Mouse (Mus musculus) hindbrain, postnatal 0 days (tissue): ENCODE data around the gene Cplx2. TPM values are rescaled to one million over a fixed set of nuclear protein-coding genes. Genes with fewer than 3 reads are reported as not detected.

Source experiments
- ATAC-seq: fragments of 200-750 bp; cut with Nextera tagmentation; 2 replicates; pipeline ENCODE4 v1.8.0; 2017; ENCODE audit warnings: mild to moderate bottlenecking, moderate TSS enrichment, moderate library complexity
- DNase-seq: peaks from one replicate; pipeline ENCODE4 v3.0.0-alpha.2; 2015; ENCODE audit warnings: low spot score
- H3K27ac ChIP-seq: fragments of 300-500 bp; sonication (generic); 2 replicates; pipeline ENCODE4 v1.5.1; 2014; ENCODE audit warnings: mild to moderate bottlenecking
- H3K27me3 ChIP-seq: fragments of 300-500 bp; sonication (generic); 2 replicates; pipeline ENCODE4 v1.6.1; 2014; ENCODE audit warnings: low read length, mixed read lengths; ENCODE audit not compliant: insufficient read depth
- H3K36me3 ChIP-seq: fragments of 300-500 bp; sonication (generic); 2 replicates; pipeline ENCODE4 v1.6.1; 2014; ENCODE audit warnings: low read length, mixed read lengths; ENCODE audit not compliant: insufficient read depth
- H3K4me1 ChIP-seq: fragments of 300-500 bp; sonication (generic); 2 replicates; pipeline ENCODE4 v1.6.1; 2014; ENCODE audit warnings: antibody characterized with exemption, low read length, mixed read lengths; ENCODE audit not compliant: insufficient read depth
- H3K4me2 ChIP-seq: fragments of 300-500 bp; sonication (generic); 2 replicates; pipeline ENCODE4 v1.6.1; 2014; ENCODE audit warnings: low read depth, mild to moderate bottlenecking, low read length, moderate library complexity, mixed read lengths
- H3K4me3 ChIP-seq: fragments of 300-500 bp; sonication (generic); 2 replicates; pipeline ENCODE4 v1.5.1; 2014; ENCODE audit warnings: low read length
- H3K9ac ChIP-seq: fragments of 300-500 bp; sonication (generic); replicated peaks from 2 replicates; pipeline ENCODE4 v1.6.1; 2014; ENCODE audit warnings: mild to moderate bottlenecking, low read length, moderate library complexity, mixed read lengths
- H3K9me3 ChIP-seq: fragments of 300-500 bp; sonication (generic); 2 replicates; pipeline ENCODE4 v1.6.1; 2016; ENCODE audit warnings: low read length, mixed read lengths
- CTCF ChIP-seq: IDR thresholded peaks from 2 replicates; pipeline ENCODE4 v1.5.1; 2016; ENCODE audit warnings: antibody characterized with exemption, control low read depth, low read depth
- WGBS: fragments of 180-500 bp; shearing (Covaris S2); extraction: QIAGEN DNeasy Blood & Tissue Kit; methylation state at CpG from one replicate; pipeline ENCODE4 v1.1.7; 2014; 5-methylcytosine and 5-hydroxymethylcytosine counted together
- polyA plus RNA-seq: library from polyadenylated mRNA; unstranded; fragments of >200 nt; fragmentation: Nextera tagmentation; extraction: Ambion mirVana; gene quantifications from 2 replicates; pipeline ENCODE4 v1.2.1, GENCODE M21; 2015
- total RNA-seq: library from RNA; depleted of rRNA; stranded (reverse); fragments of >200 nt; gene quantifications from 2 replicates; pipeline ENCODE4 v1.2.3, GENCODE M21; 2014; rRNA removed

Gene Cplx2
- total and polyA plus RNA-seq, 2 experiments from 2014 or later = 47.4 to 120 TPM

GRCm38 (mm10) chr13:54418781-54419327 lies 47.7 kb downstream of the Cplx2 start:
- no peaks in the 10 kb centered on the region for H3K27me3 ChIP-seq
- peak overlapping the region; percentile 78; the same call in 1 of the 2 replicates for H3K27ac ChIP-seq
- no peak for TF ChIP-seq CTCF
- 24% methylated on average over 10 of the region's 10 CpGs for WGBS
- no peak overlapping the region for H3K9ac ChIP-seq
- peak; percentile 73 for DNase-seq
- 0 out of 2 replicates have a peak, but pooled peaks cover 3% of the 10 kb centered on the region for H3K4me1 ChIP-seq
- no peaks in the 10 kb centered on the region for H3K36me3 ChIP-seq
- peak; percentile 94 for ATAC-seq
- no peak overlapping the region for H3K4me2 ChIP-seq
- no peak overlapping the region for H3K4me3 ChIP-seq
- H3K9me3 ChIP-seq = no peaks in the 10 kb centered on the region

GRCm38 (mm10) chr13:54420226-54420625 lies 49.1 kb downstream of the Cplx2 start:
- Histone ChIP-seq H3K4me1 (0 out of 2 replicates have a peak, but pooled peaks cover 3% of the 10 kb centered on the region), H3K9ac (no peak overlapping the region), H3K9me3 (no peaks in the 10 kb centered on the region), H3K4me3 (no peak overlapping the region), H3K36me3 (no peaks in the 10 kb centered on the region), H3K27me3 (no peaks in the 10 kb centered on the region), H3K27ac (no peak overlapping the region), H3K4me2 (no peak overlapping the region)
- ATAC-seq = no peak
- WGBS = 63% methylated on average over 12 of the region's 12 CpGs
- TF ChIP-seq CTCF = no peak
- no peak for DNase-seq

GRCm38 (mm10) chr13:54425269-54425668 lies 54.1 kb downstream of the Cplx2 start:
- H3K27me3 ChIP-seq = no peaks in the 10 kb centered on the region
- H3K27ac ChIP-seq = no peak overlapping the region; the same call in 1 of the 2 replicates
- TF ChIP-seq CTCF = no peak
- H3K4me2 ChIP-seq = no peak overlapping the region
- 0 out of 2 replicates have a peak, but pooled peaks have one; percentile 56 for ATAC-seq
- no peak overlapping the region for H3K4me3 ChIP-seq
- H3K9me3 ChIP-seq = no peaks in the 10 kb centered on the region
- no peaks in the 10 kb centered on the region for H3K4me1 ChIP-seq
- WGBS = 45% methylated on average over 2 of the region's 2 CpGs
- no peaks in the 10 kb centered on the region for H3K36me3 ChIP-seq
- H3K9ac ChIP-seq = no peak overlapping the region
- peak; percentile 46 for DNase-seq

- Histone ChIP-seq H3K27ac (no peak overlapping the region), H3K4me3 (no peak overlapping the region), H3K4me2 (no peak overlapping the region), H3K9ac (no peak overlapping the region), H3K4me1 (no peaks in the 10 kb centered on the region), H3K27me3 (no peaks in the 10 kb centered on the region), H3K36me3 (no peaks in the 10 kb centered on the region), H3K9me3 (no peaks in the 10 kb centered on the region)
- no peak for TF ChIP-seq CTCF
- ATAC-seq (no peak), DNase-seq (no peak)
- WGBS = 69% methylated on average over 10 of the region's 10 CpGs
These were observed 55.9 kb downstream of the Cplx2 start for GRCm38 (mm10) chr13:54426781-54427655.

- Histone ChIP-seq H3K36me3 (no peaks in the 10 kb centered on the region), H3K9me3 (no peaks in the 10 kb centered on the region), H3K27me3 (no peaks in the 10 kb centered on the region), H3K4me1 (no peaks in the 10 kb centered on the region), H3K4me2 (no peak overlapping the region), H3K9ac (no peak overlapping the region), H3K4me3 (no peak overlapping the region), H3K27ac (no peak overlapping the region)
- 73% methylated on average over 3 of the region's 3 CpGs for WGBS
- no peak for DNase-seq
- no peak for ATAC-seq
- no peak for TF ChIP-seq CTCF
These were observed 57.6 kb downstream of the Cplx2 start for GRCm38 (mm10) chr13:54428771-54429170.

GRCm38 (mm10) chr13:54430051-54430450 lies 58.9 kb downstream of the Cplx2 start:
- H3K4me1 ChIP-seq = no peaks in the 10 kb centered on the region
- H3K4me3 ChIP-seq = no peak overlapping the region
- H3K9ac ChIP-seq = no peak overlapping the region
- H3K36me3 ChIP-seq = no peaks in the 10 kb centered on the region
- no peaks in the 10 kb centered on the region for H3K9me3 ChIP-seq
- no peak for DNase-seq
- no peak overlapping the region for H3K27ac ChIP-seq
- ATAC-seq = no peak
- 72% methylated on average over 2 of the region's 2 CpGs for WGBS
- no peak overlapping the region for H3K4me2 ChIP-seq
- TF ChIP-seq CTCF = no peak
- H3K27me3 ChIP-seq = no peaks in the 10 kb centered on the region

GRCm38 (mm10) chr13:54431161-54431560 lies 60.0 kb downstream of the Cplx2 start:
- H3K9me3 ChIP-seq = no peaks in the 10 kb centered on the region
- no peak overlapping the region for H3K9ac ChIP-seq
- H3K4me1 ChIP-seq = no peaks in the 10 kb centered on the region
- no peak for TF ChIP-seq CTCF
- no peak overlapping the region for H3K27ac ChIP-seq
- WGBS = 84% methylated on average over 9 of the region's 9 CpGs
- DNase-seq (no peak), ATAC-seq (no peak)
- no peak overlapping the region for H3K4me2 ChIP-seq
- no peaks in the 10 kb centered on the region for H3K36me3 ChIP-seq
- H3K4me3 ChIP-seq = no peak overlapping the region
- H3K27me3 ChIP-seq = no peaks in the 10 kb centered on the region

Other genes with a start within 250 kb of the Cplx2 start
- 1.8 and 2.9 TPM in 2 replicates for gene Hrh2, start 179.2 kb upstream of the Cplx2 start, total RNA-seq
- 0.78 and 0.98 TPM in 2 replicates for gene Hrh2, start 179.2 kb upstream of the Cplx2 start, polyA plus RNA-seq
- 67.2 and 120 TPM in 2 replicates for gene Thoc3, start 97.5 kb downstream of the Cplx2 start, total RNA-seq
- 107 and 108 TPM in 2 replicates for gene Thoc3, start 97.5 kb downstream of the Cplx2 start, polyA plus RNA-seq
- gene Simc1, start 132.4 kb downstream of the Cplx2 start, total RNA-seq = 17.1 and 18.3 TPM in 2 replicates
- gene Simc1, start 132.4 kb downstream of the Cplx2 start, polyA plus RNA-seq = 9.3 and 9.5 TPM in 2 replicates
- gene 4833439L19Rik, start 194.1 kb downstream of the Cplx2 start, total RNA-seq = 248 and 278 TPM in 2 replicates
- gene 4833439L19Rik, start 194.1 kb downstream of the Cplx2 start, polyA plus RNA-seq = 221 and 231 TPM in 2 replicates
- gene Arl10, start 203.7 kb downstream of the Cplx2 start, total RNA-seq = 159 and 240 TPM in 2 replicates
- 66.3 and 69.7 TPM in 2 replicates for gene Arl10, start 203.7 kb downstream of the Cplx2 start, polyA plus RNA-seq
- gene Nop16, start 218.7 kb downstream of the Cplx2 start, total RNA-seq = 19.7 and 24.5 TPM in 2 replicates
- gene Nop16, start 218.7 kb downstream of the Cplx2 start, polyA plus RNA-seq = 49.9 and 53.0 TPM in 2 replicates
- 177 and 187 TPM in 2 replicates for gene Higd2a, start 218.9 kb downstream of the Cplx2 start, total RNA-seq
- gene Higd2a, start 218.9 kb downstream of the Cplx2 start, polyA plus RNA-seq = 355 and 362 TPM in 2 replicates
- gene Cltb, start 240.0 kb downstream of the Cplx2 start, total RNA-seq = 184 and 189 TPM in 2 replicates
- 312 and 318 TPM in 2 replicates for gene Cltb, start 240.0 kb downstream of the Cplx2 start, polyA plus RNA-seq